Mouse (Mus musculus) neural tube, embryonic 12.5 days (tissue): ENCODE measurements around the gene Ldah. TPM values are rescaled to one million over a fixed set of nuclear protein-coding genes. Genes with fewer than 3 reads are reported as not detected.

Source experiments
- ATAC-seq: fragments of 200-750 bp; cut with Nextera tagmentation; 2 replicates; pipeline ENCODE4 v1.8.0; 2017; ENCODE audit warnings: low read depth, mild to moderate bottlenecking, moderate TSS enrichment, moderate library complexity; ENCODE audit not compliant: low FRiP score
- H3K27ac ChIP-seq: fragments of 300-500 bp; sonication (generic); 2 replicates; pipeline ENCODE4 v1.5.1; 2016
- H3K27me3 ChIP-seq: fragments of 300-500 bp; sonication (generic); replicated peaks from 2 replicates; pipeline ENCODE4 v1.6.1; 2016; ENCODE audit warnings: mild to moderate bottlenecking
- H3K36me3 ChIP-seq: fragments of 300-500 bp; sonication (generic); 2 replicates; pipeline ENCODE4 v1.6.1; 2016; ENCODE audit warnings: mild to moderate bottlenecking
- H3K4me1 ChIP-seq: fragments of 300-500 bp; sonication (generic); 2 replicates; pipeline ENCODE4 v1.6.1; 2016
- H3K4me2 ChIP-seq: fragments of 300-500 bp; sonication (generic); replicated peaks from 2 replicates; pipeline ENCODE4 v1.6.1; 2016; ENCODE audit warnings: mild to moderate bottlenecking
- H3K4me3 ChIP-seq: fragments of 300-500 bp; sonication (generic); 2 replicates; pipeline ENCODE4 v1.5.1; 2016
- H3K9ac ChIP-seq: fragments of 300-500 bp; sonication (generic); 2 replicates; pipeline ENCODE4 v1.6.1; 2016; ENCODE audit warnings: mild to moderate bottlenecking
- H3K9me3 ChIP-seq: fragments of 300-500 bp; sonication (generic); 2 replicates; pipeline ENCODE4 v1.6.1; 2016; ENCODE audit warnings: mild to moderate bottlenecking
- WGBS: fragments of 180-500 bp; shearing (Covaris S2); methylation state at CpG from one replicate; pipeline ENCODE4 v1.1.7; 2016; 5-methylcytosine and 5-hydroxymethylcytosine counted together
- polyA plus RNA-seq: library from polyadenylated mRNA; unstranded; fragments of >200 nt; fragmentation: Nextera tagmentation; extraction: Ambion mirVana; gene quantifications from 2 replicates; pipeline ENCODE4 v1.2.1, GENCODE M21; 2016

Gene Ldah
- polyA plus RNA-seq, 1 experiment from 2014 or later, result 68.8 TPM

GRCm38 (mm10) chr12:8301011-8301814, 93.3 kb downstream of the Ldah start:
- Histone ChIP-seq H3K27ac (no peak overlapping the region), H3K9ac (peak overlapping the region; percentile 55; the same call in 1 of the 2 replicates), H3K36me3 (no peaks in the 10 kb centered on the region), H3K27me3 (peaks cover 90% of the 10 kb centered on the region), H3K9me3 (no peaks in the 10 kb centered on the region), H3K4me2 (peak overlapping the region; percentile 80), H3K4me1 (peaks cover 29% of the 10 kb centered on the region), H3K4me3 (peak overlapping the region; percentile 34)
- 3% methylated on average over 46 of the region's 46 CpGs for WGBS
- ATAC-seq, result no peak; the same call in 1 of the 2 replicates

GRCm38 (mm10) chr12:8301841-8302431, 94.0 kb downstream of the Ldah start, which contains the start of gene Gdf7:
TSS of gene Gdf7 (minus strand) at chr12:8301954.
- no peaks in the 10 kb centered on the region for H3K9me3 ChIP-seq
- peak within 1 kb of the TSS; percentile 55 for H3K9ac ChIP-seq
- H3K36me3 ChIP-seq, result no peaks in the 10 kb centered on the region
- peaks cover 31% of the 10 kb centered on the region for H3K4me1 ChIP-seq
- H3K27me3 ChIP-seq, result peaks cover 85% of the 10 kb centered on the region
- under 1% methylated on average over 52 of the region's 53 CpGs for whole genome bisulfite sequencing
- peak; percentile 37 for ATAC-seq
- no peak within 1 kb of the TSS for H3K27ac ChIP-seq
- peak within 1 kb of the TSS; percentile 80 for H3K4me2 ChIP-seq
- H3K4me3 ChIP-seq, result peak within 1 kb of the TSS; percentile 34

- no peak overlapping the region for H3K4me3 ChIP-seq
- H3K4me2 ChIP-seq, result no peak overlapping the region
- H3K36me3 ChIP-seq, result no peaks in the 10 kb centered on the region
- peaks cover 51% of the 10 kb centered on the region for H3K27me3 ChIP-seq
- no peak for ATAC-seq
- H3K9me3 ChIP-seq, result no peaks in the 10 kb centered on the region
- no peak overlapping the region for H3K27ac ChIP-seq
- H3K4me1 ChIP-seq, result peaks cover 20% of the 10 kb centered on the region
- WGBS, result 40% methylated on average over 2 of the region's 2 CpGs
- H3K9ac ChIP-seq, result no peak overlapping the region
Measured at GRCm38 (mm10) chr12:8305258-8305657, 97.4 kb downstream of the Ldah start.

GRCm38 (mm10) chr12:8306432-8306831, 98.5 kb downstream of the Ldah start:
- Histone ChIP-seq H3K9ac (no peak overlapping the region), H3K4me2 (no peak overlapping the region; the same call in 1 of the 2 replicates), H3K27me3 (peaks cover 51% of the 10 kb centered on the region), H3K9me3 (no peaks in the 10 kb centered on the region), H3K27ac (no peak overlapping the region), H3K4me1 (peaks cover 20% of the 10 kb centered on the region), H3K36me3 (no peaks in the 10 kb centered on the region), H3K4me3 (no peak overlapping the region)
- ATAC-seq, result peak; percentile 48
- WGBS, result 5% methylated on average over 5 of the region's 5 CpGs

- 51% methylated on average over 1 of the region's 1 CpGs for WGBS
- peaks cover 48% of the 10 kb centered on the region for H3K27me3 ChIP-seq
- ATAC-seq, result no peak
Measured at GRCm38 (mm10) chr12:8306910-8307309, 99.0 kb downstream of the Ldah start.

GRCm38 (mm10) chr12:8310992-8311391, 103.1 kb downstream of the Ldah start:
- Histone ChIP-seq H3K27ac (no peak overlapping the region), H3K4me3 (no peak overlapping the region), H3K9me3 (no peaks in the 10 kb centered on the region), H3K9ac (no peak overlapping the region), H3K4me2 (peak overlapping the region; percentile 24), H3K27me3 (peaks cover 15% of the 10 kb centered on the region), H3K4me1 (peaks cover 22% of the 10 kb centered on the region), H3K36me3 (no peaks in the 10 kb centered on the region)
- no peak for ATAC-seq
- WGBS, result 48% methylated on average over 17 of the region's 17 CpGs

More at GRCm38 (mm10) chr12:8306910-8307309, 99.0 kb downstream of the Ldah start:
- no peak overlapping the region for H3K9ac ChIP-seq
- no peak overlapping the region for H3K4me3 ChIP-seq
- peaks cover 15% of the 10 kb centered on the region for H3K4me1 ChIP-seq
- H3K9me3 ChIP-seq, result no peaks in the 10 kb centered on the region
- no peak overlapping the region for H3K4me2 ChIP-seq
- no peaks in the 10 kb centered on the region for H3K36me3 ChIP-seq
- no peak overlapping the region for H3K27ac ChIP-seq

- Histone ChIP-seq H3K27ac (no peak overlapping the region), H3K9ac (no peak overlapping the region), H3K4me3 (no peak overlapping the region), H3K27me3 (peaks cover 15% of the 10 kb centered on the region), H3K4me1 (peaks cover 19% of the 10 kb centered on the region), H3K36me3 (no peaks in the 10 kb centered on the region), H3K9me3 (no peaks in the 10 kb centered on the region), H3K4me2 (no peak overlapping the region)
- no peak for ATAC-seq
- 83% methylated on average over 4 of the region's 4 CpGs for WGBS
Measured at GRCm38 (mm10) chr12:8312266-8312665, 104.4 kb downstream of the Ldah start.

GRCm38 (mm10) chr12:8313270-8313771, 105.4 kb downstream of the Ldah start, which contains the start of gene Hs1bp3:
TSS of gene Hs1bp3 (plus strand) at chr12:8313432.
- peaks cover 3% of the 10 kb centered on the region; the same call in 1 of the 2 replicates for H3K36me3 ChIP-seq
- ATAC-seq, result peak; percentile 81
- peaks cover 15% of the 10 kb centered on the region for H3K27me3 ChIP-seq
- H3K27ac ChIP-seq, result no peak within 1 kb of the TSS
- H3K9me3 ChIP-seq, result no peaks in the 10 kb centered on the region
- peak within 1 kb of the TSS; percentile 71 for H3K9ac ChIP-seq
- H3K4me1 ChIP-seq, result peaks cover 19% of the 10 kb centered on the region
- under 1% methylated on average over 38 of the region's 38 CpGs for WGBS
- peak within 1 kb of the TSS; percentile 81 for H3K4me2 ChIP-seq
- H3K4me3 ChIP-seq, result peak within 1 kb of the TSS; percentile 57

- H3K9ac ChIP-seq, result peak overlapping the region; percentile 71
- no peaks in the 10 kb centered on the region for H3K9me3 ChIP-seq
- no peak overlapping the region for H3K27ac ChIP-seq
- peaks cover 19% of the 10 kb centered on the region for H3K4me1 ChIP-seq
- peaks cover 15% of the 10 kb centered on the region for H3K27me3 ChIP-seq
- peak overlapping the region; percentile 81 for H3K4me2 ChIP-seq
- peaks cover 5% of the 10 kb centered on the region; the same call in 1 of the 2 replicates for H3K36me3 ChIP-seq
- peak overlapping the region; percentile 57 for H3K4me3 ChIP-seq
- 22% methylated on average over 12 of the region's 12 CpGs for WGBS
- ATAC-seq, result peak; percentile 21
Measured at GRCm38 (mm10) chr12:8313773-8314172, 105.9 kb downstream of the Ldah start.

GRCm38 (mm10) chr12:8316541-8316940, 108.6 kb downstream of the Ldah start:
- Histone ChIP-seq H3K4me1 (peaks cover 13% of the 10 kb centered on the region), H3K36me3 (peaks cover 13% of the 10 kb centered on the region; the same call in 1 of the 2 replicates), H3K4me2 (no peak overlapping the region), H3K4me3 (no peak overlapping the region), H3K9me3 (no peaks in the 10 kb centered on the region), H3K27ac (no peak overlapping the region), H3K9ac (no peak overlapping the region), H3K27me3 (peaks cover 4% of the 10 kb centered on the region; the same call in 1 of the 2 replicates)
- 86% methylated on average over 5 of the region's 5 CpGs for WGBS
- no peak for ATAC-seq

- 43% methylated on average over 5 of the region's 5 CpGs for WGBS
- no peaks in the 10 kb centered on the region for H3K4me1 ChIP-seq
- H3K36me3 ChIP-seq, result peaks cover 23% of the 10 kb centered on the region; the same call in 1 of the 2 replicates
- H3K27ac ChIP-seq, result no peak overlapping the region
- H3K9ac ChIP-seq, result no peak overlapping the region
- H3K4me2 ChIP-seq, result no peak overlapping the region
- no peak overlapping the region for H3K4me3 ChIP-seq
- ATAC-seq, result peak; percentile 29; the same call in 1 of the 2 replicates
- H3K27me3 ChIP-seq, result no peaks in the 10 kb centered on the region
- H3K9me3 ChIP-seq, result no peaks in the 10 kb centered on the region
Measured at GRCm38 (mm10) chr12:8320084-8320713, 112.3 kb downstream of the Ldah start.

GRCm38 (mm10) chr12:8321506-8321905, 113.6 kb downstream of the Ldah start:
- no peak overlapping the region for H3K9ac ChIP-seq
- no peak for ATAC-seq
- WGBS, result 91% methylated on average over 10 of the region's 10 CpGs
- H3K4me1 ChIP-seq, result no peaks in the 10 kb centered on the region
- H3K4me2 ChIP-seq, result no peak overlapping the region
- no peak overlapping the region for H3K4me3 ChIP-seq
- no peaks in the 10 kb centered on the region for H3K9me3 ChIP-seq
- H3K27ac ChIP-seq, result no peak overlapping the region
- H3K36me3 ChIP-seq, result peaks cover 23% of the 10 kb centered on the region; the same call in 1 of the 2 replicates
- H3K27me3 ChIP-seq, result no peaks in the 10 kb centered on the region
